Mouse (Mus musculus): ENCODE results near the gene Large1.
"Not testable (repeated sequence)": the region's sequence is repeated elsewhere in the genome, so short reads cannot be mapped to it uniquely, and the experiment has no call there.

Large1 gene

GRCm38 (mm10) chr8:73017601-73018000 is 335.7 kb downstream of the Large1 start:
- no peak for DNase-seq (ENCODE audit: low read depth, low spot score)

- DNase-seq (ENCODE audit: low read depth, low spot score) = no peak
Measured at GRCm38 (mm10) chr8:73016303-73016702, 337.0 kb downstream of the Large1 start.

- no peak for DNase-seq (ENCODE audit: low read depth, low spot score)
Measured at GRCm38 (mm10) chr8:73007489-73007888, 345.9 kb downstream of the Large1 start.

GRCm38 (mm10) chr8:73003858-73004257 is 349.5 kb downstream of the Large1 start:
- DNase-seq (ENCODE audit: low read depth, low spot score) = no peak

GRCm38 (mm10) chr8:72993831-72994230 is 359.5 kb downstream of the Large1 start:
- DNase-seq (ENCODE audit: low read depth, low spot score) = no peak

- no peak for DNase-seq (ENCODE audit: low read depth, low spot score)
Measured at GRCm38 (mm10) chr8:72990425-72990824, 362.9 kb downstream of the Large1 start.

- DNase-seq (ENCODE audit: low read depth, low spot score) = no peak
Measured at GRCm38 (mm10) chr8:72982832-72983231, 370.5 kb downstream of the Large1 start.

GRCm38 (mm10) chr8:72955074-72955473 is 398.3 kb downstream of the Large1 start:
- DNase-seq (ENCODE audit: low read depth, low spot score) = no peak

- not testable (repeated sequence) for DNase-seq (ENCODE audit: low read depth, low spot score)
Measured at GRCm38 (mm10) chr8:72941393-72941792, 411.9 kb downstream of the Large1 start.

- no peak for DNase-seq (ENCODE audit: low read depth, low spot score)
Measured at GRCm38 (mm10) chr8:72919182-72919902, 434.0 kb downstream of the Large1 start.

GRCm38 (mm10) chr8:72905491-72905890 is 447.8 kb downstream of the Large1 start:
- no peak for DNase-seq (ENCODE audit: low read depth, low spot score)

GRCm38 (mm10) chr8:72901591-72901990 is 451.7 kb downstream of the Large1 start:
- DNase-seq (ENCODE audit: low read depth, low spot score) = no peak

GRCm38 (mm10) chr8:72899321-72899720 is 454.0 kb downstream of the Large1 start:
- no peak for DNase-seq (ENCODE audit: low read depth, low spot score)

GRCm38 (mm10) chr8:72883033-72883432 is 470.3 kb downstream of the Large1 start:
- no peak for DNase-seq (ENCODE audit: low read depth, low spot score)

GRCm38 (mm10) chr8:72873411-72873810 is 479.9 kb downstream of the Large1 start:
- no peak for DNase-seq (ENCODE audit: low read depth, low spot score)

GRCm38 (mm10) chr8:72846881-72847280 is 506.5 kb downstream of the Large1 start:
- DNase-seq (ENCODE audit: low read depth, low spot score) = no peak

- no peak for DNase-seq (ENCODE audit: low read depth, low spot score)
Measured at GRCm38 (mm10) chr8:72835863-72836262, 517.5 kb downstream of the Large1 start.

GRCm38 (mm10) chr8:72833112-72833511 is 520.2 kb downstream of the Large1 start:
- no peak for DNase-seq (ENCODE audit: low read depth, low spot score)

GRCm38 (mm10) chr8:72832371-72832770 is 521.0 kb downstream of the Large1 start:
- DNase-seq (ENCODE audit: low read depth, low spot score) = no peak

- DNase-seq (ENCODE audit: low read depth, low spot score) = no peak
Measured at GRCm38 (mm10) chr8:72817655-72818349, 535.5 kb downstream of the Large1 start.

- no peak for DNase-seq (ENCODE audit: low read depth, low spot score)
Measured at GRCm38 (mm10) chr8:72816679-72817078, 536.7 kb downstream of the Large1 start.

- no peak for DNase-seq (ENCODE audit: low read depth, low spot score)
Measured at GRCm38 (mm10) chr8:72815681-72816080, 537.7 kb downstream of the Large1 start.

GRCm38 (mm10) chr8:72812690-72813089 is 540.6 kb downstream of the Large1 start:
- DNase-seq (ENCODE audit: low read depth, low spot score) = no peak
